Mouse (Mus musculus) cerebellum, postnatal 10 days (tissue): ENCODE measurements at regions not wholly inside any gene's neighbourhood (a gene's known extent, or its start where the extent isn't known, plus 50 kb on each side); places are given as distances from the start of the nearest gene placed in this dataset.

Experiments used
- DNase-seq, 2 experiments: peaks; one replicate each; pipeline ENCODE4 v3.0.0; 2021; ENCODE audit warnings: mixed read lengths in 2 of 2

DNA sequence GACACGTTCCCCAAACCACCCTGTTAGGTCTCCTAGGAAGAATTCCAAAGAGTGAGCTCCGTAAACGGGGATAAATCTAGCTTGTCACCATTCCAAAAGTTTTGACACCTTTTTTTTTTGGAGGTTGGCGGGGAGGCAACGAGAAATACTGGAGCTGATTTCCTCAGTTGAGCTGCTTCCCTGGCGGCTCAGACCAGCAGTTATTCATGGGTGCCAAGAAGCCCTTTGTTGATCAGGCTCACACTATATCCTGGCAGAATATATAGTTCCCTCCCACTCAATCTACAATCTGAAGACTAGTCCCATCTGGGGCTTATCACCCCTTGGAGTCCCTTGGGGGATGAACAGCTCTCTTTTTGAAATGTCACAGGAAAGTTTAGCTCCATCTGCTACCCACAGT, 77.5 kb upstream of the Tiam2 start:
- no peak for DNase-seq

GRCm38 (mm10) chr17:3249320-3249719, 77.1 kb upstream of the Tiam2 start:
- DNase-seq, result peak; percentile 54 to 60

- DNase-seq, result no peak
Measured at GRCm38 (mm10) chr17:3251176-3251575, 75.2 kb upstream of the Tiam2 start.

DNA sequence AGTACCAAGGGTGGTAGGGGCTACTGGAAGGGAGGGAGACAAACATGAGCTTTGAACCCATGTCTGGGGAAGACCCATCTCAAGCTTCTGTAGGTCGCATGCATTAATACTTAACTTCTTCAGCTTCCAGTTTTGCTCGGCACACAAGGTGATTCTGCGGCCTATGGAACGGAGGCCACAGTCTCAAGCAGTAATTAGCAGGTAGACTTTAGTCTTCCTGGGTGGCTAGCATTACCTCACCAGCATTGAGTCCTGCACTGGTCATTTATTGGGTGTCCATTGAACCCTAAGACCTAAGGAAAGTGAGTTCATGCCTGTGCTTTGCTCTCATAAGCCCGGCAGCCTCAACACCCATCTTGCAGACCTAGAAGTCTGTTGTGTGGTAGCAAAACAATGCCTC, 74.4 kb upstream of the Tiam2 start:
- no peak for DNase-seq

- DNase-seq, result peak; percentile 82 to 86
Measured at GRCm38 (mm10) chr17:3253508-3254176, 72.7 kb upstream of the Tiam2 start.

DNA sequence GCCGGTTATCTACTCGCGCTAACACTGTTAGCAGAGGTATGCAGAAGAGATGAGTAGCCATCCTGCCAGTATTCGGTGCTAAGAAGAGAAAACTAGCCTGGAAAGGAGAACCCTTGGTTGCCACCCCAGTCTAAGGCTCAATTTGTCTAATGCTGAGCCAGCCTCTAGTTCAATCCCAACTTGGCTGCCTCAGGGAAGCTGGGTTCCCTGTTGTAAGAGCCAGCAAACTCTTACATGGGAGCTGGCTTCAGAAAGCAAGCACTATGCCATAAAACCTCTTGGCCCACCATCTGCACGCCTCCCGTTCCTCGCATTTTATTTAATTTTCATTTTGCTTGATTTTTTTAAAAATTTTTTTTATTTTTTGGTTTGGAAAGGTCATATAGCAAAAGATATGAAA, 69.6 kb upstream of the Tiam2 start:
- DNase-seq, result peak; percentile 30 to 33

DNA sequence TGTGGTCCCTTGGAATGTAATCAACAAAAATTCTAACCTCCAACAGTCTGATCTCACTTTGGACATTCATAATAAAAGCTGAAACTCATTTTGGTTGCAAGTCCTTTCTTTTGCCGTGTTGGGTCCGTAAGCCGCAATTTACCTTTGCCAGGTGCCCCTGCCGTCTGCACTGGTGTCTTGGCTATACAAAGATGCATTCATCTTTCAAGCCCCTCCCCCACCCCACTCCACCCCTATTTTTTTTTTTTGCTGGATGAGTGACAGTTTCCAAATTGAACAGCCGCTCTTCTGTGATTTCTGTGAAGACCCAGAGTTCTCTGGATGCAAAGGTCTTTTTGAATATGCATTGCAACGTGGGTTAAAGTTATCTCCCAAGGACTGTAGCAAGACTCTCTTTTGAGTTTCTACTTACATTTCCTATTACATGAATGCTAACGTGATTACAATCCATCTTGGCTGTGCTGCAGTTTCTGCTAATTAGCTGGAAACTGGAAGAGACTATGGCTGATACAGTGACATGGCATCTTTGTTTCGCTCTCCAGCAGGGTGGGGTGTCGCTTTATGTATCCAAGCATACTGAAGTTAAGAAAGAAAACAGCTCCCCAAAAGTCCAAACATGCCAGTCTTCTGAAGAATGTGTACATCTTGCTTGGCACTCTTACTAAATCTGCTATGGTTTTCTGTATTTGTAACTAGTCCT, 67.4 kb upstream of the Tiam2 start:
- peak; percentile 55 to 64 for DNase-seq

DNA sequence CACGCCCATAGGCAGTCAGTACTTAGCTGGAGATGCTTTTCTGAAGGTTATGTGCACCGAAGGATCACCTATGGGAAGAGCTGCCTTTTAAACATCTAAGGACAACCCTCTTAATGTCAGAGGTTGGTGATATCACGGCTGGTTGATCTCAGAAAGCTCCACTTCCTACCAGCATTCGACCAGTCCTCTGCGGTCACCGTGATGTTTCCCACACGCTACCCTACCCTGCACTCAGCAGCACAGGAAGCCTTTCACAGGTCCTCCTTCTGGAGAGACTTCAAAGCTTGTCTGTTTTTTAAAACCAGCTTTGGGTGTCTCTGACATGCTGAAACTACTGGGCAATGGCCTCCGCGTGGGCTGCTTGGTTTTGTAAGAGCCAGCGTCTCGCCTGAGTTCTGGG, 65.6 kb upstream of the Tiam2 start:
- DNase-seq, result no peak

GRCm38 (mm10) chr17:3273108-3274091, 53.0 kb upstream of the Tiam2 start:
- peak; percentile 92 to 95 for DNase-seq

DNA sequence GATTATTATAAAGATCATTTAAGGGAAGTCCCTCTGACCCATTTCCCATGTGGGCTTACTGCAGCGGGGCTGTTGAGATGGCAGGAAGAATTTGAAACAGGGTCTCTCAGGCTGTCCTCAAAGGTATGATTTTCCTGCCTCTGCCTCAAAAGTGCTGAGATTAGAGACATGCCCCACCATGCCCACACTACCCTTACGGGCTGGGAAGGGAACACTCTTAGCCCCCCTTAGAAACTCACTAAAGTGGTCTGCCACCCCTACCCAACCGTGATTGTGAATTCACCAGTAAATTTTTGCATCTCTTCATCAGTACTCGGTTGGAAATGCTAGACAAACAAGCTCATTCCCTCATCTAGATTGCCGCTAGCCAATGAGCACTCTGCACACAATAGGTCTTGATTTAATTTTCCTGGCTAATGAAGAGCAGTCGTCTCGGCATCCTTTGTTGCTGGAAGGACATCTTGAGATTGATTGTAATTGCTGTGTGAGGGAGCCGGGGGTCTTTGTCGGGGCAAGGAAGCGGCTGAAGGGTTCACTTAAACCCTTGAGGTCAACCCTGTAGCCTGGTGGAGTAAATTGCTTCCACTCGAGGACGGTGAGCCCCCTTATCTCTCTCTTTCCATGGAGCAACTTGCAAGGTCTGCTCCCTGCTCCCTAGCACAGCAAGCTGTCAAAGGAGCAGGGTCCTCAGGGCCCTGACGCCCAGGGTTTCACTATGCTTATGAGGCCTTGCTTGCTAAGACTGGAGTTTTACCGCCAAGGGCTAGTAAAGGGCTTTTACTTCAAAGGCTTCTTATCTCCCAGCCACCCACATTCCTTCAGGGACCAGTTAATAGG, 51.7 kb upstream of the Tiam2 start:
- no peak for DNase-seq
